Mouse (Mus musculus) small intestine, adult 2 months (tissue): Measurements from ENCODE around the gene Phactr2. TPM values are rescaled to one million over a fixed set of nuclear protein-coding genes. Genes with fewer than 3 reads are reported as not detected.

Experiments
- H3K27ac ChIP-seq: fragments of 200-500 bp; 2 replicates; pipeline ENCODE4 v1.5.1; 2012; ENCODE audit warnings: low read depth, low read length, control low read depth, inconsistent platforms; ENCODE audit not compliant: insufficient read depth
- H3K27me3 ChIP-seq: fragments of 200-500 bp; 2 replicates; pipeline ENCODE4 v1.6.1; 2012; ENCODE audit warnings: mild to moderate bottlenecking, moderate library complexity, low read length, inconsistent platforms; ENCODE audit not compliant: control insufficient read depth, insufficient read depth
- H3K36me3 ChIP-seq: fragments of 200-500 bp; 2 replicates; pipeline ENCODE4 v1.6.1; 2012; ENCODE audit warnings: mild to moderate bottlenecking, low read length, control low read depth, inconsistent platforms; ENCODE audit not compliant: control insufficient read depth, insufficient read depth
- H3K4me1 ChIP-seq: fragments of 200-500 bp; 2 replicates; pipeline ENCODE4 v1.6.1; 2012; ENCODE audit warnings: low read length, inconsistent platforms, mixed read lengths; ENCODE audit not compliant: control insufficient read depth, insufficient read depth, insufficient read length
- H3K4me3 ChIP-seq: fragments of 200-500 bp; 2 replicates; pipeline ENCODE4 v1.5.1; 2012; ENCODE audit warnings: low read depth, mild to moderate bottlenecking, control low read depth, inconsistent platforms, low read length, moderate library complexity
- CTCF ChIP-seq: fragments of 200-500 bp; IDR thresholded peaks from 2 replicates; pipeline ENCODE4 v1.5.1; 2012; ENCODE audit warnings: low read depth, mild to moderate bottlenecking, control low read depth, inconsistent platforms, low read length, moderate library complexity, mixed read lengths; ENCODE audit not compliant: insufficient replicate concordance, insufficient read length; ENCODE audit errors: extremely low read depth
- POLR2A ChIP-seq: fragments of 200-500 bp; IDR thresholded peaks from 2 replicates; pipeline ENCODE4 v1.6.1; 2012; ENCODE audit warnings: low read depth, mild to moderate bottlenecking, control low read depth, inconsistent platforms, low read length, moderate library complexity
- WGBS: fragments of 180-500 bp; shearing (Covaris S2); methylation state at CpG from one replicate; pipeline ENCODE4 v1.1.7; 2018; 5-methylcytosine and 5-hydroxymethylcytosine counted together
- polyA plus RNA-seq: library from polyadenylated mRNA; depleted of rRNA; stranded (reverse); fragments of >200 nt; gene quantifications from 2 replicates; pipeline ENCODE4 v1.2.3, GENCODE M21; 2012

Phactr2 gene
- polyA plus RNA-seq, 1 experiment: 4.5 TPM

GRCm38 (mm10) chr10:13448283-13449045 is 25.7 kb downstream of the Phactr2 start:
- Histone ChIP-seq H3K4me1 (peaks cover 18% of the 10 kb centered on the region; the same call in 1 of the 2 replicates), H3K27me3 (no peaks in the 10 kb centered on the region), H3K27ac (no peak overlapping the region), H3K36me3 (no peaks in the 10 kb centered on the region), H3K4me3 (no peak overlapping the region)
- TF ChIP-seq CTCF: no peak
- no peak for TF ChIP-seq POLR2A
- WGBS: 78% methylated on average over 7 of the region's 7 CpGs

- WGBS: 10% methylated on average over 3 of the region's 3 CpGs
- Histone ChIP-seq H3K27me3 (no peaks in the 10 kb centered on the region), H3K27ac (no peak overlapping the region), H3K4me3 (no peak overlapping the region), H3K4me1 (peaks cover 17% of the 10 kb centered on the region; the same call in 1 of the 2 replicates), H3K36me3 (no peaks in the 10 kb centered on the region)
- TF ChIP-seq POLR2A: no peak
- no peak for TF ChIP-seq CTCF
These were observed 27.4 kb downstream of the Phactr2 start for GRCm38 (mm10) chr10:13446791-13447249.

- H3K27me3 ChIP-seq: no peaks in the 10 kb centered on the region
- H3K27ac ChIP-seq: no peak overlapping the region
- no peak for TF ChIP-seq POLR2A
- TF ChIP-seq CTCF: no peak
- H3K4me1 ChIP-seq: peaks cover 17% of the 10 kb centered on the region; the same call in 1 of the 2 replicates
- WGBS: 35% methylated on average over 5 of the region's 5 CpGs
- H3K36me3 ChIP-seq: no peaks in the 10 kb centered on the region
- H3K4me3 ChIP-seq: no peak overlapping the region
These were observed 30.0 kb downstream of the Phactr2 start for GRCm38 (mm10) chr10:13444257-13444656.

- no peak for TF ChIP-seq CTCF
- TF ChIP-seq POLR2A: no peak
- H3K4me1 ChIP-seq: peaks cover 17% of the 10 kb centered on the region; the same call in 1 of the 2 replicates
- H3K27ac ChIP-seq: no peak overlapping the region
- H3K27me3 ChIP-seq: no peaks in the 10 kb centered on the region
- H3K4me3 ChIP-seq: no peak overlapping the region
- H3K36me3 ChIP-seq: no peaks in the 10 kb centered on the region
- 80% methylated on average over 6 of the region's 6 CpGs for WGBS
These were observed 30.6 kb downstream of the Phactr2 start for GRCm38 (mm10) chr10:13443647-13444046.

- Histone ChIP-seq H3K27ac (no peak overlapping the region), H3K4me3 (no peak overlapping the region), H3K4me1 (peaks cover 10% of the 10 kb centered on the region; the same call in 1 of the 2 replicates), H3K27me3 (no peaks in the 10 kb centered on the region), H3K36me3 (no peaks in the 10 kb centered on the region)
- WGBS: 79% methylated on average over 4 of the region's 4 CpGs
- TF ChIP-seq POLR2A (no peak), CTCF (no peak)
These were observed 33.9 kb downstream of the Phactr2 start for GRCm38 (mm10) chr10:13440292-13440691.

- 0 out of 2 replicates have a peak, but pooled peaks cover 2% of the 10 kb centered on the region for H3K4me1 ChIP-seq
- no peaks in the 10 kb centered on the region for H3K36me3 ChIP-seq
- H3K4me3 ChIP-seq: no peak overlapping the region
- 70% methylated on average over 10 of the region's 10 CpGs for WGBS
- H3K27ac ChIP-seq: no peak overlapping the region
- TF ChIP-seq POLR2A: no peak
- no peak for TF ChIP-seq CTCF
- H3K27me3 ChIP-seq: no peaks in the 10 kb centered on the region
These were observed 35.9 kb downstream of the Phactr2 start for GRCm38 (mm10) chr10:13438118-13438821.

- Histone ChIP-seq H3K27ac (no peak overlapping the region), H3K4me1 (0 out of 2 replicates have a peak, but pooled peaks cover 2% of the 10 kb centered on the region), H3K36me3 (no peaks in the 10 kb centered on the region), H3K4me3 (no peak overlapping the region), H3K27me3 (no peaks in the 10 kb centered on the region)
- 90% methylated on average over 9 of the region's 9 CpGs for WGBS
- TF ChIP-seq CTCF (no peak), POLR2A (no peak)
These were observed 37.2 kb downstream of the Phactr2 start for GRCm38 (mm10) chr10:13437011-13437410.
